In the genomic region with DNA sequence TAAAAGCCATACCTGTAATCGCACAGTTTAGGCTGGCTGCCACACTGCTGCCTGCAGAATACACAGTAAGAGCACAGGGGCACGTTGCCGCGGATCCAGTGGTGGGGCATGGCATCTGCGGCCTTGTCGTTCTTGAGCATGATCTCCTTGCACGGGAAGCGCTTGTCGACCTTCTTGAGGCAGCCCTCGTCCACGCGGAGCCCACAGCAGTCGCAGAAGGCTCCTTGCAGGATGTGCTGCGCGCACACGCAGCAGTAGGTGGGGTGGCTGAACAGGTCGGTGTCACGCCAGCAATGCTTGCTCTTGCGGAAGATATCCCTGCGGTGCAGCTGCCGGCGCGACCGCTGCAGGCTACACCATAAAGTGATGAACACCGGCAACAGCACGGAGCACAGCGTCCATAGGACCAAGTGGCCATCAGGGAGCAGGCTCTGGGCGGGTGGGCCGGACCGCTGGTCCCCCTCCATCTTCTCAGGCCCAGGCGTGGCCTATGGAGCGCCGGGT, we compare ENCODE assay signal across 8 mouse cellular contexts. TPM values are rescaled to one million over a fixed set of nuclear protein-coding genes. Genes with fewer than 3 reads are reported as not detected.
A peak's percentile ranks its signal among the peaks of the same experiment; 100 is the strongest.
DNase-seq lines count a peak whose midpoint lies in the region; ATAC-seq and TF ChIP-seq lines count a peak whose summit lies in the region.

No protein-coding gene starts in this region.

- H3K9ac ChIP-seq in embryonic facial prominence, embryonic 11.5 days (replicated peaks; ENCODE audit: low read length) = peak overlapping the region; percentile 80
- H3K9ac ChIP-seq in hindbrain, embryonic 11.5 days (ENCODE audit: low read depth, low read length) = peak overlapping the region; percentile 83
- peak overlapping the region; percentile 85 for H3K9ac ChIP-seq in liver, embryonic 11.5 days (ENCODE audit: low read depth, low read length)

- peak overlapping the region; percentile 84 for H3K4me3 ChIP-seq in gastrocnemius, adult 2 months
- H3K4me3 ChIP-seq in embryonic facial prominence, embryonic 11.5 days (ENCODE audit: low read depth, low read length) = peak overlapping the region; percentile 81
- H3K4me3 ChIP-seq in hindbrain, embryonic 11.5 days (ENCODE audit: low read depth, low read length) = peak overlapping the region; percentile 82
- peak overlapping the region; percentile 87 for H3K4me3 ChIP-seq in liver, embryonic 11.5 days (ENCODE audit: low read depth, low read length)

- H3K4me2 ChIP-seq in embryonic facial prominence, embryonic 11.5 days (ENCODE audit: low read depth, low read length) = peak overlapping the region; percentile 90
- H3K4me2 ChIP-seq in hindbrain, embryonic 11.5 days (replicated peaks; ENCODE audit: low read depth, low read length) = peak overlapping the region; percentile 96
- H3K4me2 ChIP-seq in liver, embryonic 11.5 days = peak overlapping the region; percentile 99

- no peaks in the 10 kb centered on the region; the same call in none of the 2 replicates for H3K4me1 ChIP-seq in embryonic facial prominence, embryonic 11.5 days (ENCODE audit: control insufficient read depth, insufficient read depth, low read length)
- H3K4me1 ChIP-seq in hindbrain, embryonic 11.5 days (replicated peaks; ENCODE audit: control insufficient read depth, insufficient read depth, low read length) = peaks cover 4% of the 10 kb centered on the region; the same call in 1 of the 2 replicates
- H3K4me1 ChIP-seq in liver, embryonic 11.5 days (replicated peaks; ENCODE audit: control insufficient read depth, insufficient read depth, low read length) = peaks cover 17% of the 10 kb centered on the region

- no peaks in the 10 kb centered on the region; the same call in 1 of the 2 replicates for H3K27me3 ChIP-seq in embryonic facial prominence, embryonic 11.5 days (ENCODE audit: control insufficient read depth, insufficient read depth, low read length)
- no peaks in the 10 kb centered on the region for H3K27me3 ChIP-seq in hindbrain, embryonic 11.5 days (ENCODE audit: control insufficient read depth, insufficient read depth, low read length)
- H3K27me3 ChIP-seq in liver, embryonic 11.5 days (replicated peaks; ENCODE audit: control insufficient read depth, insufficient read depth, low read length) = no peaks in the 10 kb centered on the region

- peak; percentile 60 for ATAC-seq in CD4-positive, CD25-positive, alpha-beta regulatory T cell, adult 4 months
- peak; percentile 81 for ATAC-seq in embryonic facial prominence, embryonic 11.5 days (replicated peaks; ENCODE audit: insufficient number of reproducible peaks, low FRiP score, low TSS enrichment, low read depth)
- peak; percentile 88 for ATAC-seq in hindbrain, embryonic 11.5 days (ENCODE audit: low FRiP score)
- ATAC-seq in liver, embryonic 11.5 days (replicated peaks; ENCODE audit: low FRiP score) = peak; percentile 53

- peak; percentile 56 for DNase-seq in gastrocnemius, adult 2 months
- no peak for DNase-seq in gastrocnemius, adult 18-20 months (ENCODE audit: low spot score)
- DNase-seq in embryonic facial prominence, embryonic 11.5 days (ENCODE audit: low spot score) = no peak
- peak; percentile 66 for DNase-seq in hindbrain, embryonic 11.5 days (ENCODE audit: low spot score)
- no peak for DNase-seq in liver, embryonic 11.5 days (ENCODE audit: low spot score)
- peak; percentile 34 to 39 for DNase-seq in natural killer cell, adult 2 months (ENCODE audit: low spot score in 2 of 2)
- DNase-seq in thymus, postnatal 14 days = peak; percentile 84

- TF ChIP-seq CTCF in gastrocnemius, adult 2 months (IDR thresholded peaks at IDR 0.05) = no peak

- intact Hi-C loops in gastrocnemius, adult 2 months (cut with DNase I) = no loop called here

- peak overlapping the region; percentile 93 for H3K27ac ChIP-seq in gastrocnemius, adult 2 months
- H3K27ac ChIP-seq in embryonic facial prominence, embryonic 11.5 days (replicated peaks; ENCODE audit: low read depth, low read length) = no peak overlapping the region
- peak overlapping the region; percentile 42; the same call in 1 of the 2 replicates for H3K27ac ChIP-seq in hindbrain, embryonic 11.5 days (ENCODE audit: low read depth, low read length)
- H3K27ac ChIP-seq in liver, embryonic 11.5 days (ENCODE audit: low read depth, low read length) = peak overlapping the region; percentile 55

- under 1% methylated on average over 33 of the region's 33 CpGs for WGBS in embryonic facial prominence, embryonic 11.5 days
- WGBS in hindbrain, embryonic 11.5 days = under 1% methylated on average over 33 of the region's 33 CpGs
- under 1% methylated on average over 33 of the region's 33 CpGs for WGBS in liver, embryonic 11.5 days

- no peaks in the 10 kb centered on the region for H3K36me3 ChIP-seq in embryonic facial prominence, embryonic 11.5 days (replicated peaks; ENCODE audit: control insufficient read depth, insufficient read depth, low read depth, low read length)
- no peaks in the 10 kb centered on the region for H3K36me3 ChIP-seq in hindbrain, embryonic 11.5 days (ENCODE audit: control insufficient read depth, insufficient read depth, low read length)
- H3K36me3 ChIP-seq in liver, embryonic 11.5 days (ENCODE audit: control insufficient read depth, insufficient read depth, low read length) = no peaks in the 10 kb centered on the region

- no peaks in the 10 kb centered on the region for H3K9me3 ChIP-seq in embryonic facial prominence, embryonic 11.5 days (replicated peaks; ENCODE audit: control insufficient read depth, low read length)
- no peaks in the 10 kb centered on the region for H3K9me3 ChIP-seq in hindbrain, embryonic 11.5 days (ENCODE audit: control insufficient read depth, low read length)
- H3K9me3 ChIP-seq in liver, embryonic 11.5 days (ENCODE audit: control insufficient read depth, low read length) = no peaks in the 10 kb centered on the region

RNA-seq across cellular contexts. Expression of gene Dgke, which starts 6.7 kb away (rescaled TPM):
- total RNA-seq in gastrocnemius, adult 2 months (2021) = 1 to 10 TPM; 3.4 to 3.7 TPM
- total RNA-seq in gastrocnemius, adult 18-20 months (2021) = 1 to 10 TPM; 2.7 to 3.0 TPM
- 1 to 10 TPM; 4.6 to 7.3 TPM for polyA plus RNA-seq in CD4-positive, CD25-positive, alpha-beta regulatory T cell, adult 4 months (2017; shearing (Covaris generic))
- polyA plus RNA-seq in embryonic facial prominence, embryonic 11.5 days (2014; fragmentation: Nextera tagmentation; extraction: Ambion mirVana) = 3.3 and 3.7 TPM in 2 replicates
- 4.1 and 5.2 TPM in 2 replicates for polyA plus RNA-seq in hindbrain, embryonic 11.5 days (2014; fragmentation: Nextera tagmentation; extraction: Ambion mirVana)
- polyA plus RNA-seq in liver, embryonic 11.5 days (2014; fragmentation: Nextera tagmentation; extraction: Ambion mirVana) = 1.8 and 1.9 TPM in 2 replicates

RNA-seq across cellular contexts. Expression of gene Gm525, which starts 13.7 kb away (rescaled TPM):
- not detected for total RNA-seq in gastrocnemius, adult 2 months (2021)
- not detected for total RNA-seq in gastrocnemius, adult 18-20 months (2021)
- not detected for polyA plus RNA-seq in CD4-positive, CD25-positive, alpha-beta regulatory T cell, adult 4 months (2017; shearing (Covaris generic))
- polyA plus RNA-seq in embryonic facial prominence, embryonic 11.5 days (2014; fragmentation: Nextera tagmentation; extraction: Ambion mirVana) = not detected in 2 replicates
- not detected in 2 replicates for polyA plus RNA-seq in hindbrain, embryonic 11.5 days (2014; fragmentation: Nextera tagmentation; extraction: Ambion mirVana)
- polyA plus RNA-seq in liver, embryonic 11.5 days (2014; fragmentation: Nextera tagmentation; extraction: Ambion mirVana) = not detected in 2 replicates

Comparison
In these comparisons a context has a peak if more than half of its experiments do, and no peak if none do; other contexts are left out.
1. DNase-seq: peak in gastrocnemius, adult 2 months (single experiment), hindbrain, embryonic 11.5 days (single experiment), natural killer cell, adult 2 months (2 of 2) and thymus, postnatal 14 days (single experiment); none in gastrocnemius, adult 18-20 months (single experiment), embryonic facial prominence, embryonic 11.5 days (single experiment) and liver, embryonic 11.5 days (single experiment).
2. Peak in every context shown above with its lines, with median percentiles within 50 percentile points of each other: H3K4me3 ChIP-seq, ATAC-seq, H3K4me2 ChIP-seq and H3K9ac ChIP-seq.